Mouse (Mus musculus) lung, embryonic 15.5 days (tissue): ENCODE measurements around the gene Trhr2. TPM values are rescaled to one million over a fixed set of nuclear protein-coding genes. Genes with fewer than 3 reads are reported as not detected.

Experiments used
- ATAC-seq: fragments of 200-750 bp; cut with Nextera tagmentation; 2 replicates; pipeline ENCODE4 v1.8.0; 2017; ENCODE audit warnings: moderate number of reproducible peaks, borderline replicate concordance; ENCODE audit not compliant: low FRiP score, low TSS enrichment; ENCODE audit errors: extremely low read depth
- H3K27ac ChIP-seq: fragments of 300-500 bp; sonication (generic); 2 replicates; pipeline ENCODE4 v1.5.1; 2015; ENCODE audit warnings: moderate library complexity, mild to moderate bottlenecking, inconsistent platforms
- H3K27me3 ChIP-seq: fragments of 300-500 bp; sonication (generic); 2 replicates; pipeline ENCODE4 v1.6.1; 2015; ENCODE audit warnings: inconsistent platforms
- H3K36me3 ChIP-seq: fragments of 300-500 bp; sonication (generic); 2 replicates; pipeline ENCODE4 v1.6.1; 2015; ENCODE audit warnings: inconsistent platforms
- H3K4me1 ChIP-seq: fragments of 300-500 bp; sonication (generic); 2 replicates; pipeline ENCODE4 v1.6.1; 2015; ENCODE audit warnings: inconsistent platforms
- H3K4me2 ChIP-seq: fragments of 300-500 bp; sonication (generic); 2 replicates; pipeline ENCODE4 v1.6.1; 2015; ENCODE audit warnings: inconsistent platforms, mild to moderate bottlenecking, moderate library complexity
- H3K4me3 ChIP-seq: fragments of 300-500 bp; sonication (generic); 2 replicates; pipeline ENCODE4 v1.5.1; 2015; ENCODE audit warnings: mild to moderate bottlenecking, inconsistent platforms
- H3K9ac ChIP-seq: fragments of 300-500 bp; sonication (generic); 2 replicates; pipeline ENCODE4 v1.6.1; 2015; ENCODE audit warnings: inconsistent platforms
- H3K9me3 ChIP-seq: fragments of 300-500 bp; sonication (generic); 2 replicates; pipeline ENCODE4 v1.6.1; 2016; ENCODE audit warnings: inconsistent platforms
- WGBS: fragments of 180-500 bp; shearing (Covaris S2); methylation state at CpG from one replicate; pipeline ENCODE4 v1.1.7; 2015; 5-methylcytosine and 5-hydroxymethylcytosine counted together
- polyA plus RNA-seq: library from polyadenylated mRNA; unstranded; fragments of >200 nt; fragmentation: Nextera tagmentation; extraction: Ambion mirVana; gene quantifications from 2 replicates; pipeline ENCODE4 v1.2.1, GENCODE M21; 2015

Gene Trhr2
- polyA plus RNA-seq, 1 experiment from 2014 or later: not detected

GRCm38 (mm10) chr8:122375320-122375719 lies 14.8 kb upstream of the Trhr2 start:
- Histone ChIP-seq H3K27me3 (no peaks in the 10 kb centered on the region), H3K9me3 (no peaks in the 10 kb centered on the region), H3K9ac (no peak overlapping the region), H3K4me1 (peaks cover 12% of the 10 kb centered on the region), H3K4me2 (peak overlapping the region; percentile 78), H3K4me3 (no peak overlapping the region), H3K27ac (no peak overlapping the region), H3K36me3 (peaks cover 12% of the 10 kb centered on the region; the same call in 1 of the 2 replicates)
- no peak for ATAC-seq
- 91% methylated on average over 7 of the region's 7 CpGs for WGBS

GRCm38 (mm10) chr8:122371706-122372105 lies 11.2 kb upstream of the Trhr2 start:
- Histone ChIP-seq H3K4me3 (no peak overlapping the region), H3K27me3 (no peaks in the 10 kb centered on the region), H3K27ac (no peak overlapping the region), H3K9ac (no peak overlapping the region), H3K4me1 (peaks cover 19% of the 10 kb centered on the region; the same call in 1 of the 2 replicates), H3K36me3 (no peaks in the 10 kb centered on the region), H3K9me3 (no peaks in the 10 kb centered on the region), H3K4me2 (no peak overlapping the region)
- ATAC-seq: no peak
- 65% methylated on average over 6 of the region's 6 CpGs for WGBS

- no peak overlapping the region for H3K9ac ChIP-seq
- peak overlapping the region; percentile 71 for H3K27ac ChIP-seq
- ATAC-seq: peak; percentile 62; the same call in 1 of the 2 replicates
- WGBS: 9% methylated on average over 9 of the region's 9 CpGs
- no peak overlapping the region for H3K4me3 ChIP-seq
- H3K4me1 ChIP-seq: peaks cover 19% of the 10 kb centered on the region; the same call in 1 of the 2 replicates
- H3K9me3 ChIP-seq: no peaks in the 10 kb centered on the region
- no peaks in the 10 kb centered on the region for H3K27me3 ChIP-seq
- H3K4me2 ChIP-seq: no peak overlapping the region
- no peaks in the 10 kb centered on the region for H3K36me3 ChIP-seq
Observed at GRCm38 (mm10) chr8:122369665-122370064, 9.1 kb upstream of the Trhr2 start.

- H3K9ac ChIP-seq: no peak overlapping the region
- no peak for ATAC-seq
Observed at GRCm38 (mm10) chr8:122368494-122368893, 7.9 kb upstream of the Trhr2 start.

GRCm38 (mm10) chr8:122362967-122363366 lies 2.4 kb upstream of the Trhr2 start:
- no peak overlapping the region for H3K27ac ChIP-seq
- no peaks in the 10 kb centered on the region for H3K4me1 ChIP-seq
- no peaks in the 10 kb centered on the region for H3K9me3 ChIP-seq
- H3K36me3 ChIP-seq: no peaks in the 10 kb centered on the region
- H3K9ac ChIP-seq: no peak overlapping the region
- peaks cover 7% of the 10 kb centered on the region; the same call in 1 of the 2 replicates for H3K27me3 ChIP-seq
- no peak overlapping the region for H3K4me3 ChIP-seq
- no peak for ATAC-seq
- no peak overlapping the region for H3K4me2 ChIP-seq
- 25% methylated on average over 8 of the region's 8 CpGs for WGBS

More at GRCm38 (mm10) chr8:122368494-122368893, 7.9 kb upstream of the Trhr2 start:
- H3K4me3 ChIP-seq: no peak overlapping the region
- H3K4me1 ChIP-seq: peaks cover 19% of the 10 kb centered on the region; the same call in 1 of the 2 replicates
- H3K27ac ChIP-seq: no peak overlapping the region
- H3K9me3 ChIP-seq: no peaks in the 10 kb centered on the region
- H3K27me3 ChIP-seq: 0 out of 2 replicates have a peak, but pooled peaks cover 3% of the 10 kb centered on the region
- no peak overlapping the region for H3K4me2 ChIP-seq
- WGBS: 60% methylated on average over 10 of the region's 10 CpGs
- H3K36me3 ChIP-seq: no peaks in the 10 kb centered on the region

- no peak overlapping the region for H3K27ac ChIP-seq
- no peak overlapping the region for H3K4me2 ChIP-seq
- H3K9ac ChIP-seq: no peak overlapping the region
- no peak overlapping the region for H3K4me3 ChIP-seq
- 44% methylated on average over 5 of the region's 5 CpGs for WGBS
- no peaks in the 10 kb centered on the region for H3K36me3 ChIP-seq
- no peaks in the 10 kb centered on the region for H3K4me1 ChIP-seq
- no peaks in the 10 kb centered on the region for H3K9me3 ChIP-seq
- peaks cover 7% of the 10 kb centered on the region; the same call in 1 of the 2 replicates for H3K27me3 ChIP-seq
- no peak for ATAC-seq
Observed at GRCm38 (mm10) chr8:122362271-122362670, 1.7 kb upstream of the Trhr2 start.

GRCm38 (mm10) chr8:122359111-122359775 lies 1.3 kb downstream of the Trhr2 start:
- H3K27me3 ChIP-seq: peaks cover 7% of the 10 kb centered on the region; the same call in 1 of the 2 replicates
- no peaks in the 10 kb centered on the region for H3K36me3 ChIP-seq
- no peak overlapping the region for H3K9ac ChIP-seq
- H3K27ac ChIP-seq: no peak overlapping the region
- H3K4me2 ChIP-seq: no peak overlapping the region
- no peak overlapping the region for H3K4me3 ChIP-seq
- no peaks in the 10 kb centered on the region for H3K9me3 ChIP-seq
- 68% methylated on average over 15 of the region's 15 CpGs for WGBS
- 0 out of 2 replicates have a peak, but pooled peaks cover 9% of the 10 kb centered on the region for H3K4me1 ChIP-seq
- ATAC-seq: no peak

- H3K27me3 ChIP-seq: peaks cover 5% of the 10 kb centered on the region; the same call in 1 of the 2 replicates
- no peaks in the 10 kb centered on the region for H3K36me3 ChIP-seq
- H3K9me3 ChIP-seq: no peaks in the 10 kb centered on the region
- ATAC-seq: no peak
- no peak overlapping the region for H3K4me2 ChIP-seq
- H3K27ac ChIP-seq: no peak overlapping the region
- 54% methylated on average over 5 of the region's 5 CpGs for WGBS
- 0 out of 2 replicates have a peak, but pooled peaks cover 9% of the 10 kb centered on the region for H3K4me1 ChIP-seq
- no peak overlapping the region for H3K4me3 ChIP-seq
- no peak overlapping the region for H3K9ac ChIP-seq
Observed at GRCm38 (mm10) chr8:122357641-122358040, 2.9 kb downstream of the Trhr2 start.

GRCm38 (mm10) chr8:122357202-122357601 lies 3.3 kb downstream of the Trhr2 start:
- Histone ChIP-seq H3K4me1 (0 out of 2 replicates have a peak, but pooled peaks cover 9% of the 10 kb centered on the region), H3K36me3 (no peaks in the 10 kb centered on the region), H3K9me3 (no peaks in the 10 kb centered on the region), H3K9ac (no peak overlapping the region), H3K4me2 (no peak overlapping the region), H3K27me3 (peaks cover 5% of the 10 kb centered on the region; the same call in 1 of the 2 replicates), H3K27ac (no peak overlapping the region), H3K4me3 (no peak overlapping the region)
- ATAC-seq: no peak
- WGBS: 46% methylated on average over 11 of the region's 11 CpGs

- H3K9me3 ChIP-seq: no peaks in the 10 kb centered on the region
- H3K27me3 ChIP-seq: peaks cover 15% of the 10 kb centered on the region; the same call in 1 of the 2 replicates
- 0 out of 2 replicates have a peak, but pooled peaks cover 9% of the 10 kb centered on the region for H3K4me1 ChIP-seq
- no peak overlapping the region for H3K9ac ChIP-seq
- no peak overlapping the region for H3K4me3 ChIP-seq
- H3K27ac ChIP-seq: no peak overlapping the region
- H3K36me3 ChIP-seq: no peaks in the 10 kb centered on the region
- 53% methylated on average over 9 of the region's 9 CpGs for whole genome bisulfite sequencing
- ATAC-seq: 0 out of 2 replicates have a peak, but pooled peaks have one; percentile 50
- no peak overlapping the region for H3K4me2 ChIP-seq
Observed at GRCm38 (mm10) chr8:122355642-122356606, 4.6 kb downstream of the Trhr2 start.

- ATAC-seq: no peak
- WGBS: 69% methylated on average over 8 of the region's 8 CpGs
- H3K27me3 ChIP-seq: peaks cover 31% of the 10 kb centered on the region; the same call in 1 of the 2 replicates
- 0 out of 2 replicates have a peak, but pooled peaks cover 9% of the 10 kb centered on the region for H3K4me1 ChIP-seq
- no peaks in the 10 kb centered on the region for H3K36me3 ChIP-seq
- H3K27ac ChIP-seq: no peak overlapping the region
- no peak overlapping the region for H3K4me2 ChIP-seq
- no peak overlapping the region for H3K9ac ChIP-seq
- H3K9me3 ChIP-seq: no peaks in the 10 kb centered on the region
- no peak overlapping the region for H3K4me3 ChIP-seq
Observed at GRCm38 (mm10) chr8:122354157-122354556, 6.4 kb downstream of the Trhr2 start.
